Mouse (Mus musculus): ENCODE results near the gene Rpl35.

Rpl35 gene

GRCm38 (mm10) chr2:38997386-38998374 is 7.7 kb downstream of the Rpl35 start, which contains the start of gene Wdr38:
TSS of gene Wdr38 (plus strand) at chr2:38997476.
- DNase-seq (ENCODE audit: low read depth), result peak; percentile 93

GRCm38 (mm10) chr2:38992452-38992851 is 13.0 kb downstream of the Rpl35 start:
- no peak for DNase-seq (ENCODE audit: low read depth)

- no peak for DNase-seq (ENCODE audit: low read depth)
Observed at GRCm38 (mm10) chr2:38992004-38992403, 13.4 kb downstream of the Rpl35 start.

- DNase-seq (ENCODE audit: low read depth), result no peak
Observed at GRCm38 (mm10) chr2:38988929-38989328, 16.5 kb downstream of the Rpl35 start.

- no peak for DNase-seq (ENCODE audit: low read depth)
Observed at GRCm38 (mm10) chr2:38987803-38988510, 17.5 kb downstream of the Rpl35 start.

- DNase-seq (ENCODE audit: low read depth), result no peak
Observed at GRCm38 (mm10) chr2:38987371-38987770, 18.1 kb downstream of the Rpl35 start.

- no peak for DNase-seq (ENCODE audit: low read depth)
Observed at GRCm38 (mm10) chr2:38986580-38986979, 18.8 kb downstream of the Rpl35 start.

- peak; percentile 29 for DNase-seq (ENCODE audit: low read depth)
Observed at GRCm38 (mm10) chr2:38983456-38983855, 22.0 kb downstream of the Rpl35 start.

GRCm38 (mm10) chr2:38977837-38978236 is 27.6 kb downstream of the Rpl35 start:
- no peak for DNase-seq (ENCODE audit: low read depth)

- DNase-seq (ENCODE audit: low read depth), result no peak
Observed at GRCm38 (mm10) chr2:38975941-38976805, 29.3 kb downstream of the Rpl35 start.

- DNase-seq (ENCODE audit: low read depth), result no peak
Observed at GRCm38 (mm10) chr2:38975181-38975580, 30.2 kb downstream of the Rpl35 start.

GRCm38 (mm10) chr2:38974171-38974570 is 31.3 kb downstream of the Rpl35 start:
- DNase-seq (ENCODE audit: low read depth), result no peak

- no peak for DNase-seq (ENCODE audit: low read depth)
Observed at GRCm38 (mm10) chr2:38973701-38974100, 31.7 kb downstream of the Rpl35 start.

GRCm38 (mm10) chr2:38973223-38973622 is 32.2 kb downstream of the Rpl35 start:
- DNase-seq (ENCODE audit: low read depth), result no peak

- DNase-seq (ENCODE audit: low read depth), result no peak
Observed at GRCm38 (mm10) chr2:38970057-38970456, 35.4 kb downstream of the Rpl35 start.

GRCm38 (mm10) chr2:38969650-38970049 is 35.8 kb downstream of the Rpl35 start:
- DNase-seq (ENCODE audit: low read depth), result no peak

- DNase-seq (ENCODE audit: low read depth), result no peak
Observed at GRCm38 (mm10) chr2:38964198-38964597, 41.2 kb downstream of the Rpl35 start.

- DNase-seq (ENCODE audit: low read depth), result no peak
Observed at GRCm38 (mm10) chr2:38957671-38958223, 47.7 kb downstream of the Rpl35 start.

- DNase-seq (ENCODE audit: low read depth), result no peak
Observed at GRCm38 (mm10) chr2:38956062-38956461, 49.4 kb downstream of the Rpl35 start.

GRCm38 (mm10) chr2:38953152-38953883 is 52.1 kb downstream of the Rpl35 start:
- no peak for DNase-seq (ENCODE audit: low read depth)

Measured in induced T-regulatory cell, adult 2 months (primary cell).